Mouse (Mus musculus) thymus, adult 2 months (tissue): ENCODE measurements around the gene Fam53b. TPM values are rescaled to one million over a fixed set of nuclear protein-coding genes. Genes with fewer than 3 reads are reported as not detected.

Source experiments
- DNase-seq: peaks from one replicate; pipeline ENCODE4 v3.0.0; 2021
- H3K27ac ChIP-seq: fragments of 200-500 bp; 2 replicates; pipeline ENCODE4 v1.5.1; 2012; ENCODE audit warnings: low read length, control low read depth; ENCODE audit not compliant: control insufficient read depth, insufficient read depth
- H3K27me3 ChIP-seq: fragments of 200-500 bp; 2 replicates; pipeline ENCODE4 v1.6.1; 2012; ENCODE audit warnings: mild to moderate bottlenecking, low read length, moderate library complexity, mixed read lengths; ENCODE audit not compliant: control insufficient read depth, insufficient read depth
- H3K36me3 ChIP-seq: fragments of 200-500 bp; 2 replicates; pipeline ENCODE4 v1.6.1; 2012; ENCODE audit warnings: mild to moderate bottlenecking, low read length, moderate library complexity; ENCODE audit not compliant: control insufficient read depth, insufficient read depth
- H3K4me1 ChIP-seq: fragments of 200-500 bp; replicated peaks from 2 replicates; pipeline ENCODE4 v1.6.1; 2012; ENCODE audit warnings: low read length; ENCODE audit not compliant: control insufficient read depth, insufficient read depth
- H3K4me3 ChIP-seq: fragments of 200-500 bp; 2 replicates; pipeline ENCODE4 v1.5.1; 2012; ENCODE audit warnings: mild to moderate bottlenecking, low read length, control low read depth, moderate library complexity; ENCODE audit not compliant: control insufficient read depth, insufficient read depth
- CTCF ChIP-seq: fragments of 200-500 bp; IDR thresholded peaks from 2 replicates; pipeline ENCODE4 v1.5.1; 2012; ENCODE audit warnings: mild to moderate bottlenecking, control low read depth, low read length, moderate library complexity, borderline replicate concordance; ENCODE audit not compliant: control insufficient read depth, poor library complexity, insufficient read depth; ENCODE audit errors: extremely low read depth
- POLR2A ChIP-seq: fragments of 200-500 bp; IDR thresholded peaks from 2 replicates; pipeline ENCODE4 v1.6.1; 2012; ENCODE audit warnings: mild to moderate bottlenecking, low read length, control low read depth, moderate library complexity; ENCODE audit not compliant: control insufficient read depth, poor library complexity, insufficient read depth; ENCODE audit errors: extremely low read depth
- WGBS: fragments of 180-500 bp; shearing (Covaris S2); methylation state at CpG from one replicate; pipeline ENCODE4 v1.1.7; 2018; 5-methylcytosine and 5-hydroxymethylcytosine counted together
- polyA plus RNA-seq: library from polyadenylated mRNA; depleted of rRNA; stranded (reverse); fragments of >200 nt; gene quantifications from 2 replicates; pipeline ENCODE4 v1.2.3, GENCODE M21; 2012

Fam53b gene
- polyA plus RNA-seq, 1 experiment, result 104 TPM

- TF ChIP-seq CTCF, result no peak
- TF ChIP-seq POLR2A, result no peak
- no peaks in the 10 kb centered on the region for H3K27me3 ChIP-seq
- peaks cover 20% of the 10 kb centered on the region for H3K4me1 ChIP-seq
- WGBS, result 87% methylated on average over 4 of the region's 4 CpGs
- peak overlapping the region; percentile 3; the same call in 1 of the 2 replicates for H3K27ac ChIP-seq
- DNase-seq, result no peak
- H3K36me3 ChIP-seq, result no peaks in the 10 kb centered on the region; the same call in none of the 2 replicates
- no peak overlapping the region for H3K4me3 ChIP-seq
Measured at GRCm38 (mm10) chr7:132764896-132765491, 48.7 kb downstream of the Fam53b start.

- no peak for TF ChIP-seq POLR2A
- TF ChIP-seq CTCF, result no peak
- Histone ChIP-seq H3K27ac (no peak overlapping the region; the same call in 1 of the 2 replicates), H3K4me3 (no peak overlapping the region), H3K4me1 (peaks cover 16% of the 10 kb centered on the region), H3K27me3 (no peaks in the 10 kb centered on the region), H3K36me3 (peaks cover 6% of the 10 kb centered on the region)
- 93% methylated on average over 4 of the region's 4 CpGs for WGBS
- DNase-seq, result no peak
Measured at GRCm38 (mm10) chr7:132764314-132764713, 49.4 kb downstream of the Fam53b start.

GRCm38 (mm10) chr7:132763911-132764310 is 49.8 kb downstream of the Fam53b start:
- no peak overlapping the region for H3K4me3 ChIP-seq
- no peak for DNase-seq
- peaks cover 10% of the 10 kb centered on the region for H3K36me3 ChIP-seq
- H3K27ac ChIP-seq, result no peak overlapping the region; the same call in 1 of the 2 replicates
- TF ChIP-seq CTCF, result no peak
- no peak for TF ChIP-seq POLR2A
- no peaks in the 10 kb centered on the region for H3K27me3 ChIP-seq
- 94% methylated on average over 5 of the region's 5 CpGs for WGBS
- H3K4me1 ChIP-seq, result peaks cover 16% of the 10 kb centered on the region

- Histone ChIP-seq H3K27me3 (no peaks in the 10 kb centered on the region), H3K27ac (no peak overlapping the region), H3K4me3 (no peak overlapping the region), H3K36me3 (peaks cover 13% of the 10 kb centered on the region), H3K4me1 (peaks cover 14% of the 10 kb centered on the region; the same call in 1 of the 2 replicates)
- WGBS, result 97% methylated on average over 6 of the region's 6 CpGs
- no peak for DNase-seq
- TF ChIP-seq CTCF (no peak), POLR2A (no peak)
Measured at GRCm38 (mm10) chr7:132763351-132763750, 50.3 kb downstream of the Fam53b start.

- WGBS, result 96% methylated on average over 2 of the region's 2 CpGs
- H3K27me3 ChIP-seq, result no peaks in the 10 kb centered on the region
- H3K36me3 ChIP-seq, result peaks cover 20% of the 10 kb centered on the region
- H3K27ac ChIP-seq, result no peak overlapping the region
- TF ChIP-seq CTCF, result no peak
- TF ChIP-seq POLR2A, result no peak
- no peak overlapping the region for H3K4me3 ChIP-seq
- no peak for DNase-seq
- peaks cover 4% of the 10 kb centered on the region; the same call in 1 of the 2 replicates for H3K4me1 ChIP-seq
Measured at GRCm38 (mm10) chr7:132761409-132761808, 52.3 kb downstream of the Fam53b start.

GRCm38 (mm10) chr7:132760589-132761180 is 53.0 kb downstream of the Fam53b start:
- TF ChIP-seq CTCF (no peak), POLR2A (no peak)
- Histone ChIP-seq H3K4me1 (0 out of 2 replicates have a peak, but pooled peaks cover 3% of the 10 kb centered on the region), H3K36me3 (peaks cover 20% of the 10 kb centered on the region), H3K27me3 (no peaks in the 10 kb centered on the region), H3K27ac (no peak overlapping the region), H3K4me3 (no peak overlapping the region)
- no peak for DNase-seq
- 95% methylated on average over 6 of the region's 6 CpGs for WGBS
